ENCODE assay signal across 18 mouse cellular contexts in genomic region chr3:145471094-145471493, GRCm38 (mm10).
DNase-seq lines count a peak whose midpoint lies in the region; ATAC-seq and TF ChIP-seq lines count a peak whose summit lies in the region.
"Had no signal": no experiment of that assay in that cellular context is flagged by ENCODE, and none has a peak within 500 bp of the region (broad histone marks: within the 10 kb centered on the region; RNA-seq: fewer than 3 reads in every experiment).

No protein-coding gene starts in this region.

- no peaks in the 10 kb centered on the region for H3K9me3 ChIP-seq in lung, embryonic 16.5 days (ENCODE audit: control insufficient read depth, low read length)
- H3K9me3 ChIP-seq in midbrain, embryonic 13.5 days, result no peaks in the 10 kb centered on the region
- H3K9me3 ChIP-seq in forebrain, embryonic 15.5 days, result no peaks in the 10 kb centered on the region
- no peaks in the 10 kb centered on the region for H3K9me3 ChIP-seq in forebrain, embryonic 12.5 days
- H3K9me3 ChIP-seq: liver, embryonic 15.5 days; neural tube, embryonic 15.5 days had no signal

- H3K36me3 ChIP-seq in lung, embryonic 16.5 days (ENCODE audit: control insufficient read depth, insufficient read depth, low read length), result no peaks in the 10 kb centered on the region
- no peaks in the 10 kb centered on the region for H3K36me3 ChIP-seq in midbrain, embryonic 13.5 days
- no peaks in the 10 kb centered on the region for H3K36me3 ChIP-seq in forebrain, embryonic 15.5 days
- H3K36me3 ChIP-seq in forebrain, embryonic 12.5 days (replicated peaks), result no peaks in the 10 kb centered on the region
- H3K36me3 ChIP-seq: liver, embryonic 15.5 days; neural tube, embryonic 15.5 days had no signal

- no peak for TF ChIP-seq CTCF in gastrocnemius, adult 2 months (IDR thresholded peaks at IDR 0.05)

- H3K27me3 ChIP-seq in lung, embryonic 16.5 days (ENCODE audit: control insufficient read depth, insufficient read depth, low read depth, low read length), result no peaks in the 10 kb centered on the region
- no peaks in the 10 kb centered on the region for H3K27me3 ChIP-seq in midbrain, embryonic 13.5 days
- H3K27me3 ChIP-seq in forebrain, embryonic 15.5 days, result no peaks in the 10 kb centered on the region
- no peaks in the 10 kb centered on the region for H3K27me3 ChIP-seq in forebrain, embryonic 12.5 days
- H3K27me3 ChIP-seq: liver, embryonic 15.5 days; neural tube, embryonic 15.5 days had no signal

- intact Hi-C loops in gastrocnemius, adult 2 months (cut with DNase I), result no loop called here

- H3K4me1 ChIP-seq in lung, embryonic 16.5 days (replicated peaks; ENCODE audit: control insufficient read depth, insufficient read depth, low read length), result no peaks in the 10 kb centered on the region
- no peaks in the 10 kb centered on the region for H3K4me1 ChIP-seq in midbrain, embryonic 13.5 days (replicated peaks)
- no peaks in the 10 kb centered on the region for H3K4me1 ChIP-seq in forebrain, embryonic 15.5 days
- H3K4me1 ChIP-seq in forebrain, embryonic 12.5 days, result no peaks in the 10 kb centered on the region
- H3K4me1 ChIP-seq: liver, embryonic 15.5 days; neural tube, embryonic 15.5 days had no signal

- H3K9ac ChIP-seq in lung, embryonic 16.5 days (ENCODE audit: low read length), result no peak overlapping the region
- no peak overlapping the region for H3K9ac ChIP-seq in midbrain, embryonic 13.5 days (replicated peaks)
- H3K9ac ChIP-seq in forebrain, embryonic 15.5 days (replicated peaks), result no peak overlapping the region
- H3K9ac ChIP-seq in forebrain, embryonic 12.5 days, result no peak overlapping the region
- H3K9ac ChIP-seq: hindbrain, embryonic 14.5 days; liver, embryonic 15.5 days; neural tube, embryonic 15.5 days had no signal

- no peak overlapping the region for H3K4me3 ChIP-seq in gastrocnemius, adult 2 months
- H3K4me3 ChIP-seq in lung, embryonic 16.5 days (ENCODE audit: low read length), result no peak overlapping the region
- no peak overlapping the region for H3K4me3 ChIP-seq in midbrain, embryonic 13.5 days (replicated peaks)
- no peak overlapping the region for H3K4me3 ChIP-seq in forebrain, embryonic 15.5 days
- no peak overlapping the region for H3K4me3 ChIP-seq in forebrain, embryonic 12.5 days (replicated peaks)
- H3K4me3 ChIP-seq: liver, embryonic 15.5 days; neural tube, embryonic 15.5 days had no signal

- ATAC-seq in lung, embryonic 16.5 days (ENCODE audit: low read depth), result peak; percentile 88
- no peak for ATAC-seq in midbrain, embryonic 13.5 days
- no peak for ATAC-seq in forebrain, embryonic 15.5 days (replicated peaks)
- no peak for ATAC-seq in forebrain, embryonic 12.5 days (ENCODE audit: low FRiP score)

- no peak for DNase-seq in gastrocnemius, adult 2 months
- no peak for DNase-seq in gastrocnemius, postnatal 4 days (ENCODE audit: low spot score in 2 of 2)
- DNase-seq in retina, embryonic 14.5 days (ENCODE audit: low spot score), result peak; percentile 38
- DNase-seq in retina, postnatal 1 day, result no peak
- DNase-seq: adrenal gland, postnatal 14 days; cerebellum, adult 9-10 months; gastrocnemius, postnatal 36 days; kidney, adult 18-20 months; kidney, postnatal 14 days; spleen, adult 18-20 months; thymus, postnatal 36 days had no signal

- H3K4me2 ChIP-seq in lung, embryonic 16.5 days (ENCODE audit: low read depth, low read length), result no peak overlapping the region
- H3K4me2 ChIP-seq in midbrain, embryonic 13.5 days (replicated peaks), result no peak overlapping the region
- H3K4me2 ChIP-seq in forebrain, embryonic 15.5 days (replicated peaks), result no peak overlapping the region
- no peak overlapping the region for H3K4me2 ChIP-seq in forebrain, embryonic 12.5 days
- H3K4me2 ChIP-seq: hindbrain, embryonic 14.5 days; liver, embryonic 15.5 days; neural tube, embryonic 15.5 days had no signal

- H3K27ac ChIP-seq in gastrocnemius, adult 2 months, result peak overlapping the region; percentile 58; the same call in 1 of the 2 replicates
- no peak overlapping the region for H3K27ac ChIP-seq in lung, embryonic 16.5 days (ENCODE audit: low read length)
- H3K27ac ChIP-seq in midbrain, embryonic 13.5 days, result no peak overlapping the region
- no peak overlapping the region for H3K27ac ChIP-seq in forebrain, embryonic 15.5 days (replicated peaks)
- H3K27ac ChIP-seq in forebrain, embryonic 12.5 days, result no peak overlapping the region
- H3K27ac ChIP-seq: hindbrain, embryonic 14.5 days; liver, embryonic 15.5 days; neural tube, embryonic 15.5 days had no signal

- 26% methylated on average over 4 of the region's 4 CpGs for WGBS in lung, embryonic 16.5 days
- 91% methylated on average over 4 of the region's 4 CpGs for WGBS in midbrain, embryonic 13.5 days
- 83% methylated on average over 4 of the region's 4 CpGs for WGBS in forebrain, embryonic 15.5 days
- WGBS in forebrain, embryonic 12.5 days, result 82% methylated on average over 4 of the region's 4 CpGs
